ENCODE assay signal across 26 mouse cellular contexts in genomic region chr15:84078667-84079066, GRCm38 (mm10). TPM values are rescaled to one million over a fixed set of nuclear protein-coding genes. Genes with fewer than 3 reads are reported as not detected.
DNase-seq lines count a peak whose midpoint lies in the region; ATAC-seq and TF ChIP-seq lines count a peak whose summit lies in the region.
"Had no signal": no experiment of that assay in that cellular context is flagged by ENCODE, and none has a peak within 500 bp of the region (broad histone marks: within the 10 kb centered on the region; RNA-seq: fewer than 3 reads in every experiment).

No protein-coding gene starts in this region.

- no peak for TF ChIP-seq EP300 in CH12.LX (IDR thresholded peaks at IDR 0.05; ENCODE audit: low read length)

- in situ Hi-C loops in CH12.LX (cut with MboI; ENCODE audit: low pct_ligation_motif_present, low pct_unique_long_range_greater_than_20kb, low sequenced_read_pairs), result no loop called here

- no peak overlapping the region for H3K4me2 ChIP-seq in midbrain, embryonic 16.5 days (ENCODE audit: low read length)
- H3K4me2 ChIP-seq in CH12.LX (ENCODE audit: insufficient read depth, low read depth, poor library complexity, severe bottlenecking), result no peak overlapping the region
- H3K4me2 ChIP-seq: embryonic facial prominence, embryonic 12.5 days; forebrain, embryonic 15.5 days; heart, embryonic 12.5 days; hindbrain, embryonic 14.5 days had no signal

- ATAC-seq in midbrain, embryonic 16.5 days, result no peak
- ATAC-seq: activated CD4-positive, CD25-positive, alpha-beta regulatory T cell, adult 4 months; forebrain, embryonic 15.5 days; Patski had no signal

- no peak overlapping the region for H3K9ac ChIP-seq in midbrain, embryonic 16.5 days (ENCODE audit: low read depth, low read length)
- no peak overlapping the region for H3K9ac ChIP-seq in CH12.LX (ENCODE audit: insufficient read depth, low read depth)
- H3K9ac ChIP-seq: embryonic facial prominence, embryonic 12.5 days; forebrain, embryonic 15.5 days; heart, embryonic 12.5 days; hindbrain, embryonic 14.5 days had no signal

- dilution Hi-C loops in CH12.LX (cut with MboI; ENCODE audit: extremely low pct_ligation_motif_present, extremely low pct_unique_long_range_greater_than_20kb, low sequenced_read_pairs), result no loop called here

- peaks cover 3% of the 10 kb centered on the region; the same call in 1 of the 2 replicates for H3K36me3 ChIP-seq in midbrain, embryonic 16.5 days (ENCODE audit: control insufficient read depth, insufficient read depth, low read length)
- no peaks in the 10 kb centered on the region for H3K36me3 ChIP-seq in midbrain, embryonic 10.5 days
- H3K36me3 ChIP-seq in CH12.LX (replicated peaks in 1 of 2; ENCODE audit: control insufficient read depth in 1 of 2, insufficient read depth in 1 of 2, low read length in 1 of 2), result no peaks in the 10 kb centered on the region
- H3K36me3 ChIP-seq: embryonic facial prominence, embryonic 12.5 days; forebrain, embryonic 15.5 days; heart, embryonic 12.5 days; hindbrain, embryonic 10.5 days had no signal

- no peaks in the 10 kb centered on the region for H3K79me2 ChIP-seq in CH12.LX (replicated peaks; ENCODE audit: control insufficient read depth, extremely low read depth, insufficient read depth, poor library complexity, severe bottlenecking)

- peaks cover 6% of the 10 kb centered on the region; the same call in 1 of the 2 replicates for H3K4me1 ChIP-seq in midbrain, embryonic 16.5 days (ENCODE audit: control insufficient read depth, insufficient read depth, low read length)
- peaks cover 19% of the 10 kb centered on the region for H3K4me1 ChIP-seq in midbrain, embryonic 10.5 days
- H3K4me1 ChIP-seq in CH12.LX (ENCODE audit: control insufficient read depth in 1 of 2, insufficient read depth in 2 of 2), result 0 out of 4 replicates have a peak, but pooled peaks cover 0 to 2% of the 10 kb centered on the region in 2 experiments
- H3K4me1 ChIP-seq in olfactory bulb, adult 2 months (ENCODE audit: control insufficient read depth, insufficient read depth, low read length), result peaks cover 41% of the 10 kb centered on the region

- no peak for TF ChIP-seq POLR2A in CH12.LX (IDR thresholded peaks at IDR 0.05; ENCODE audit: low read depth, low read length)
- TF ChIP-seq POLR2A in olfactory bulb, adult 2 months (IDR thresholded peaks at IDR 0.05; ENCODE audit: insufficient read depth, low read depth, low read length), result no peak

- H3K9me3 ChIP-seq in midbrain, embryonic 16.5 days (replicated peaks; ENCODE audit: control insufficient read depth, low read length, poor library complexity, severe bottlenecking), result no peaks in the 10 kb centered on the region
- no peaks in the 10 kb centered on the region for H3K9me3 ChIP-seq in midbrain, embryonic 10.5 days (replicated peaks)
- H3K9me3 ChIP-seq in CH12.LX (replicated peaks; ENCODE audit: low read length), result no peaks in the 10 kb centered on the region
- H3K9me3 ChIP-seq: embryonic facial prominence, embryonic 12.5 days; forebrain, embryonic 15.5 days; heart, embryonic 12.5 days; hindbrain, embryonic 10.5 days had no signal

- peak; percentile 11 to 77 for DNase-seq in left cerebral cortex, adult 8-10 months (ENCODE audit: low spot score in 2 of 2)
- DNase-seq in left cerebral cortex, adult 18-20 months (ENCODE audit: low spot score in 2 of 2), result no peak
- DNase-seq in midbrain, embryonic 10.5 days (ENCODE audit: low spot score), result no peak
- no peak for DNase-seq in CH12.LX (ENCODE audit: extremely low read depth)
- no peak for DNase-seq in embryo, embryonic 10 days (ENCODE audit: low spot score)
- DNase-seq in spleen, postnatal 36 days (ENCODE audit: low spot score in 2 of 2), result no peak
- DNase-seq: adrenal gland, postnatal 14 days; cerebellum, adult 2 months; gastrocnemius, postnatal 14 days had no signal

- TF ChIP-seq CTCF in CH12.LX (conservative IDR thresholded peaks at IDR 0.05 in 1 of 2, IDR thresholded peaks at IDR 0.05 in 1 of 2; ENCODE audit: low read depth in 2 of 2, low read length in 2 of 2), result no peak
- TF ChIP-seq CTCF in olfactory bulb, adult 2 months (IDR thresholded peaks at IDR 0.05; ENCODE audit: insufficient read depth, low read depth, low read length), result no peak

- no peak for TF ChIP-seq RAD21 in CH12.LX (IDR thresholded peaks at IDR 0.05; ENCODE audit: low read depth, low read length)

- WGBS in midbrain, embryonic 16.5 days, result 76% methylated on average over 13 of the region's 13 CpGs
- 87% methylated on average over 13 of the region's 13 CpGs for WGBS in midbrain, embryonic 10.5 days
- WGBS in olfactory bulb, adult 2 months, result 28% methylated on average over 13 of the region's 13 CpGs

- H3K27ac ChIP-seq in midbrain, embryonic 16.5 days (ENCODE audit: low read length), result peak overlapping the region; percentile 21; the same call in 1 of the 2 replicates
- H3K27ac ChIP-seq in midbrain, embryonic 10.5 days (replicated peaks), result no peak overlapping the region
- H3K27ac ChIP-seq in CH12.LX (ENCODE audit: insufficient read depth, low read depth), result no peak overlapping the region
- peak overlapping the region; percentile 35; the same call in 1 of the 2 replicates for H3K27ac ChIP-seq in olfactory bulb, adult 2 months (ENCODE audit: insufficient read depth, low read depth, low read length)
- H3K27ac ChIP-seq: embryonic facial prominence, embryonic 12.5 days; forebrain, embryonic 15.5 days; hindbrain, embryonic 10.5 days; hindbrain, embryonic 14.5 days had no signal

- no peak overlapping the region for H3K4me3 ChIP-seq in midbrain, embryonic 16.5 days (ENCODE audit: low read depth, low read length)
- no peak overlapping the region for H3K4me3 ChIP-seq in midbrain, embryonic 10.5 days
- H3K4me3 ChIP-seq in CH12.LX (replicated peaks in 1 of 3; ENCODE audit: low read depth in 2 of 3, low read length in 2 of 3, poor library complexity in 1 of 3), result no peak overlapping the region
- no peak overlapping the region for H3K4me3 ChIP-seq in olfactory bulb, adult 2 months (ENCODE audit: insufficient read depth, low read depth, low read length)
- H3K4me3 ChIP-seq: embryonic facial prominence, embryonic 12.5 days; forebrain, embryonic 15.5 days; heart, embryonic 12.5 days; hindbrain, embryonic 10.5 days had no signal

- H3K27me3 ChIP-seq in midbrain, embryonic 16.5 days (ENCODE audit: control insufficient read depth, insufficient read depth, low read depth, low read length), result no peaks in the 10 kb centered on the region; the same call in 1 of the 2 replicates
- H3K27me3 ChIP-seq in midbrain, embryonic 10.5 days (ENCODE audit: low read depth, poor library complexity, severe bottlenecking), result peaks cover 30% of the 10 kb centered on the region
- peaks cover 83% of the 10 kb centered on the region for H3K27me3 ChIP-seq in CH12.LX (replicated peaks)
- H3K27me3 ChIP-seq: forebrain, embryonic 15.5 days had no signal

TF ChIP-seq in CH12.LX, 34 proteins besides CTCF, POLR2A, EP300 and RAD21:
- TF ChIP-seq TCF12 (IDR thresholded peaks at IDR 0.05; ENCODE audit: low read depth, low read length), result no peak
- TF ChIP-seq JUN (IDR thresholded peaks at IDR 0.05; ENCODE audit: insufficient read depth, low read depth, low read length), result no peak
- no peak for TF ChIP-seq IRF4 (IDR thresholded peaks at IDR 0.05; ENCODE audit: low read depth, low read length)
- TF ChIP-seq BHLHE40 (IDR thresholded peaks at IDR 0.05; ENCODE audit: low read depth, low read length), result peak; percentile 50; the same call in 1 of the 2 replicates

RNA-seq across cellular contexts. Expression of gene Efcab6, which starts 13.5 kb away (rescaled TPM):
- total RNA-seq in left cerebral cortex, adult 8-10 months (2022), result 10 to 100 TPM in 3 of 4 experiments, 1 to 10 TPM in 1; 9.2 to 16.2 (median 14.2) TPM
- 10 to 100 TPM; 12.3 to 14.1 TPM for total RNA-seq in left cerebral cortex, adult 18-20 months (2021)
- 0.65 and 1.5 TPM in 2 replicates for polyA plus RNA-seq in midbrain, embryonic 16.5 days (2015; fragmentation: Nextera tagmentation; extraction: Ambion mirVana)
- 0.24 and 0.26 TPM in 2 replicates for polyA plus RNA-seq in midbrain, embryonic 10.5 days (2016; fragmentation: Nextera tagmentation; extraction: Ambion mirVana)
- not detected in 2 replicates for total RNA-seq in CH12.LX (2012; rRNA removed)
- not detected in 2 replicates for total RNA-seq in CH12.LX (2014; rRNA removed)
- polyA plus RNA-seq in CH12.LX (2012; ENCODE audit: insufficient read length, low read depth), result not detected in 2 replicates
- not detected in 2 replicates for polyA plus RNA-seq in olfactory bulb, adult 2 months (2012; ENCODE audit: insufficient read depth, insufficient read length, low replicate concordance, missing spikeins)
- total RNA-seq: adrenal gland, adult 18-20 months; adrenal gland, postnatal 14 days; heart, adult 8-10 months; heart, postnatal 25 days had no signal
- polyA plus RNA-seq: activated CD4-positive, CD25-positive, alpha-beta regulatory T cell, adult 4 months; C2C12; heart, embryonic 12.5 days; Patski had no signal

RNA-seq across cellular contexts. Expression of gene Sult4a1, which starts 26.9 kb away (rescaled TPM):
- 100 to 1,000 TPM; 393 to 440 (median 417) TPM for total RNA-seq in left cerebral cortex, adult 8-10 months (2022)
- 100 to 1,000 TPM; 449 to 474 TPM for total RNA-seq in left cerebral cortex, adult 18-20 months (2021)
- 100.0 and 114 TPM in 2 replicates for polyA plus RNA-seq in midbrain, embryonic 16.5 days (2015; fragmentation: Nextera tagmentation; extraction: Ambion mirVana)
- 11.2 and 14.3 TPM in 2 replicates for polyA plus RNA-seq in midbrain, embryonic 10.5 days (2016; fragmentation: Nextera tagmentation; extraction: Ambion mirVana)
- not detected in 2 replicates for total RNA-seq in CH12.LX (2012; rRNA removed)
- total RNA-seq in CH12.LX (2014; rRNA removed), result not detected in 2 replicates
- not detected in 2 replicates for polyA plus RNA-seq in CH12.LX (2012; ENCODE audit: insufficient read length, low read depth)
- not detected in 2 replicates for polyA plus RNA-seq in olfactory bulb, adult 2 months (2012; ENCODE audit: insufficient read depth, insufficient read length, low replicate concordance, missing spikeins)
- total RNA-seq: gastrocnemius, adult 18-20 months; heart, postnatal 25 days had no signal
- polyA plus RNA-seq: activated CD4-positive, CD25-positive, alpha-beta regulatory T cell, adult 4 months; C2C12 had no signal

RNA-seq across cellular contexts. Expression of gene Pnpla5, which starts 44.3 kb away (rescaled TPM):
- not detected for total RNA-seq in left cerebral cortex, adult 8-10 months (2022)
- not detected for total RNA-seq in left cerebral cortex, adult 18-20 months (2021)
- not detected in 2 replicates for polyA plus RNA-seq in midbrain, embryonic 16.5 days (2015; fragmentation: Nextera tagmentation; extraction: Ambion mirVana)
- polyA plus RNA-seq in midbrain, embryonic 10.5 days (2016; fragmentation: Nextera tagmentation; extraction: Ambion mirVana), result not detected in 2 replicates
- total RNA-seq in CH12.LX (2012; rRNA removed) (not detected in 2 replicates), CH12.LX (2014; rRNA removed) (not detected in 2 replicates)
- polyA plus RNA-seq in CH12.LX (2012; ENCODE audit: insufficient read length, low read depth), result not detected in 2 replicates
- not detected in 2 replicates for polyA plus RNA-seq in olfactory bulb, adult 2 months (2012; ENCODE audit: insufficient read depth, insufficient read length, low replicate concordance, missing spikeins)
- total RNA-seq: gastrocnemius, postnatal 14 days; heart, adult 8-10 months; heart, postnatal 25 days had no signal
- polyA plus RNA-seq: activated CD4-positive, CD25-positive, alpha-beta regulatory T cell, adult 4 months; C2C12; cerebellum, adult 2 months; embryonic facial prominence, embryonic 12.5 days; forebrain, embryonic 11.5 days; forebrain, embryonic 15.5 days; frontal cortex, adult 2 months; heart, embryonic 12.5 days; heart, embryonic 16.5 days; hindbrain, embryonic 10.5 days; hindbrain, embryonic 14.5 days; Patski had no signal

Comparison
In these comparisons a context has a peak if more than half of its experiments do, and no peak if none do; other contexts are left out.
1. DNase-seq: peak in left cerebral cortex, adult 8-10 months (2 of 2); none in left cerebral cortex, adult 18-20 months (0 of 2), midbrain, embryonic 10.5 days (single experiment), CH12.LX (single experiment), embryo, embryonic 10 days (single experiment) and spleen, postnatal 36 days (0 of 2).
2. H3K27ac ChIP-seq: peak in midbrain, embryonic 16.5 days (single experiment) and olfactory bulb, adult 2 months (single experiment); none in midbrain, embryonic 10.5 days (single experiment) and CH12.LX (single experiment).